Mouse (Mus musculus) liver, embryonic 15.5 days (tissue): ENCODE results near the gene Arl11. TPM values are rescaled to one million over a fixed set of nuclear protein-coding genes. Genes with fewer than 3 reads are reported as not detected.
A peak's percentile ranks its signal among the peaks of the same experiment; 100 is the strongest.

Experiments used
- ATAC-seq: fragments of 200-750 bp; cut with Nextera tagmentation; 2 replicates; pipeline ENCODE4 v1.8.0; 2017; ENCODE audit warnings: moderate number of reproducible peaks, mild to moderate bottlenecking, moderate library complexity; ENCODE audit not compliant: insufficient read depth
- H3K27ac ChIP-seq: fragments of 300-500 bp; sonication (generic); replicated peaks from 2 replicates; pipeline ENCODE4 v1.5.1; 2015; ENCODE audit warnings: mild to moderate bottlenecking, inconsistent platforms
- H3K27me3 ChIP-seq: fragments of 300-500 bp; sonication (generic); 2 replicates; pipeline ENCODE4 v1.6.1; 2015; ENCODE audit warnings: mild to moderate bottlenecking, inconsistent platforms
- H3K36me3 ChIP-seq: fragments of 300-500 bp; sonication (generic); replicated peaks from 2 replicates; pipeline ENCODE4 v1.6.1; 2015; ENCODE audit warnings: moderate library complexity, mild to moderate bottlenecking, inconsistent platforms
- H3K4me1 ChIP-seq: fragments of 300-500 bp; sonication (generic); replicated peaks from 2 replicates; pipeline ENCODE4 v1.6.1; 2015; ENCODE audit warnings: inconsistent platforms
- H3K4me2 ChIP-seq: fragments of 300-500 bp; sonication (generic); 2 replicates; pipeline ENCODE4 v1.6.1; 2015; ENCODE audit warnings: moderate library complexity, mild to moderate bottlenecking, inconsistent platforms
- H3K4me3 ChIP-seq: fragments of 300-500 bp; sonication (generic); replicated peaks from 2 replicates; pipeline ENCODE4 v1.5.1; 2015; ENCODE audit warnings: mild to moderate bottlenecking, inconsistent platforms
- H3K9ac ChIP-seq: fragments of 300-500 bp; sonication (generic); 2 replicates; pipeline ENCODE4 v1.6.1; 2015; ENCODE audit warnings: moderate library complexity, mild to moderate bottlenecking, inconsistent platforms
- H3K9me3 ChIP-seq: fragments of 300-500 bp; sonication (generic); replicated peaks from 2 replicates; pipeline ENCODE4 v1.6.1; 2016; ENCODE audit warnings: inconsistent platforms
- WGBS: fragments of 180-500 bp; shearing (Covaris S2); methylation state at CpG from one replicate; pipeline ENCODE4 v1.1.7; 2015; ENCODE audit warnings: mixed read lengths; ENCODE audit not compliant: insufficient replicate concordance; 5-methylcytosine and 5-hydroxymethylcytosine counted together
- polyA plus RNA-seq: library from polyadenylated mRNA; unstranded; fragments of >200 nt; fragmentation: Nextera tagmentation; extraction: Ambion mirVana; gene quantifications from 2 replicates; pipeline ENCODE4 v1.2.1, GENCODE M21; 2015

The Arl11 gene
- 2.5 and 2.6 TPM in 2 replicates for polyA plus RNA-seq

DNA sequence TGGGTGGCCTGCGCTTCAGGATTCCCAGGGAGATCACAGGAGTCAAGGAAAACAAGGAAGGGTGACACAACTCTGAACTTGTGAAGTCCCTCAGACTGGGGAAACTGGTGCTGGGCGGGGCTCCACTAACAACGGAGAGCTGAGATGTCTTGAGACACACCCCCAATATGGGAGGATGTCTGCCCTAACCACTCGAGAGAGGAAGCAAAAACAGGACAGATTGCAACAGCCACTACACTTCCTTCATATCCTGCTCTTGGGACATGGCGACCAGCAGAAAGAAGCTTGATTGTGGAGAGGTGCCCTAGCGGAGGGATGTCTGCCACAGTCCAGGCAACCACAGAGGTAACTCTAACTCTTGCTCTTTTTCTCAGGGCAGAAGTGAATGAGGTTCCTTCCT is at the start of gene Arl11:
Gene Arl11 (plus strand): TSS at position 161 of the 400 bp plus-strand sequence.
- peak within 1 kb of the TSS; percentile 44 for H3K4me2 ChIP-seq
- no peak for ATAC-seq

DNA sequence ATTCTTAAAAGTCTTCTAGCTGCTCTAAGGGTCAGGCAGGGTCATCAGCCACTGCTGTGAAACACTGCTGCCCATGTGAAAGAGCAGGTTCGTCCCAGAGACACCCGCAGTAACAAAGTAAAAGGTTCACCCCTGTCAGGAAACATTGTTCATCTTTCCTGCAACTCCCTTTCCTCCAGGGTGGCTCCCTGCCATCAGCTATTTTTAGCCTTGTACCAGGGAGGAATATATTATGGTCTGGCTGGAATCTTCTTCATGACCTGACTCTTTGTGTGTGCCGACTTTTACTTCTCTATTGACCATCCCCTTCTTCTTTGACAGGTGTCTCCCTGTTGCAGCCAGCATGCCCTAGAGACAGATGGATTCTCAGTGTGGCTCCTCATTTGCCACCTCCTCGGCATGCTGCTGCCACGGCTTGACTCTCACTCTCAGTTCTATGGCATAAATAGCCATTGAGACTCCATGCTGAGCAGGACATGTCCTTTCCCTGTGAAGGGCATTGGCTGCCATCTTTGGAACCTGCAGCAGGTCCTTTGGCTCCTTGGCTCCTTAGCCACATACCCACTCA is 41.6 kb upstream of the Arl11 start:
- WGBS = 62% methylated on average over 5 of the region's 5 CpGs
- Histone ChIP-seq H3K27ac (no peak overlapping the region), H3K4me2 (no peak overlapping the region), H3K4me1 (no peaks in the 10 kb centered on the region), H3K4me3 (no peak overlapping the region), H3K36me3 (no peaks in the 10 kb centered on the region), H3K9ac (no peak overlapping the region), H3K9me3 (no peaks in the 10 kb centered on the region), H3K27me3 (peaks cover 29% of the 10 kb centered on the region)
- ATAC-seq = no peak

More for the DNA sequence above, at the start of gene Arl11:
- Histone ChIP-seq H3K27me3 (no peaks in the 10 kb centered on the region), H3K4me1 (no peaks in the 10 kb centered on the region), H3K4me3 (peak within 1 kb of the TSS; percentile 9; the same call in 1 of the 2 replicates), H3K36me3 (no peaks in the 10 kb centered on the region), H3K27ac (peak within 1 kb of the TSS; percentile 6), H3K9me3 (no peaks in the 10 kb centered on the region), H3K9ac (no peak within 1 kb of the TSS)
- 20% methylated on average over 6 of the region's 6 CpGs for WGBS

DNA sequence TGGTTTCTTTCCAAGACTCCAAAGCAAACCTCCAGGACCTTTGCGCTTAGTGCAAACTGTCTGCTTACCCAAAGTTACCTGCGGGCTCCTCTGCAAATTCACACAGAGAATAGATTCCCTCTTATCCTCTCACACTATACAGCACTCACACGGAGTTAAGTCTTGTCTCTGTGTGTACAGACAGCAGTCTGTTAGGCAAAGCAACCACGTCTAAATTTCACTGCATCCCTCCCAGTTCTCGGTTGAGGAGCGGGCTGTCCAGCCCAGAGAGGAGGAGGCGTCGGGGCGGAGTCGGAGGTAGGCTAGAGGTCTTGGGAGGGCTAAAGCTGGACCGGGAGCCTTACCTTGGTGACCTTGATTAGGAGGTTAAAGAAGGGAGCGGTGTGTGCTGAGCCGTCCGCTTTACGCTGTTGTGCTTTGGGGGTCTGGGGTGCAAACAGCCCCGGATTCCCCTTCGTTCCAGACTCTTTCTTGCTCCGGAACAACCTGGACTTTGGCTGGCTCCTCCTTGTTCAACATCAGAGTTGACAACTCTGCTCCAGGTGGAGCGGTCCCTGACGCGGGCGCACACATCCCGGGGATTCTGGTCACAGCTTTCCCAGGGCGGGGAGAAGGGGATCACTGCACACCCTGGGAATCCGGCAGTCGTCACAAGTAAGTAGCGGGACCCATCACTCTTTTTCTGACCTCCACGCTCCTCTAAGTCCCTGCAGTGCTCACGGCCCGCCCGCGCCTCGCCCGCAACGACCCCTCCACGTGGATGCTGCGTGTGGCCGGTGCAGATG is 34.9 kb upstream of the Arl11 start:
- Histone ChIP-seq H3K36me3 (no peaks in the 10 kb centered on the region), H3K9me3 (no peaks in the 10 kb centered on the region), H3K27me3 (peaks cover 66% of the 10 kb centered on the region), H3K4me2 (peak overlapping the region; percentile 33), H3K9ac (no peak overlapping the region), H3K4me1 (no peaks in the 10 kb centered on the region; the same call in none of the 2 replicates), H3K4me3 (no peak overlapping the region), H3K27ac (no peak overlapping the region)
- whole genome bisulfite sequencing = 8% methylated on average over 38 of the region's 38 CpGs
- no peak for ATAC-seq

DNA sequence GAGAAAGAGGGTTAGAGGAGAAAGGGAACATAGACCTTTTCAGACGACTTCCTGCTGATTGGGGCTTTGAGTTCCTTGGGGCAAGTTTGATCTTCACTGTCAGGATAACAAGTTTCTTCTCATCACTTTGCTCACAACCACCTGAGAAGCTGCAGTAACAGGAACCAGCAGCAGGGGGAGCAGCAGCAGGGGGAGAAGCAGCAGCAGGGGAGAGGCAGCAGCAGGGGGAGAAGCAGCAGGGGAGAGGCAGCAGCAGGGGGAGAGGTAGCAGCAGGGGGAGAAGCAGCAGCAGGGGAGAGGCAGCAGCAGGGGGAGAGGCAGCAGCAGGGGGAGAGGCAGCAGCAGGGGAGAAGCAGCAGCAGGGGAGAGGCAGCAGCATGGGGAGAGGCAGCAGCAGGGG is 32.3 kb upstream of the Arl11 start:
- WGBS = 16% methylated on average over 1 of the region's 1 CpGs

GRCm38 (mm10) chr14:61278676-61279300 is 30.8 kb upstream of the Arl11 start:
- no peaks in the 10 kb centered on the region for H3K36me3 ChIP-seq
- no peak overlapping the region for H3K4me3 ChIP-seq
- no peak overlapping the region for H3K27ac ChIP-seq
- peaks cover 31% of the 10 kb centered on the region for H3K27me3 ChIP-seq
- ATAC-seq = no peak
- H3K4me2 ChIP-seq = no peak overlapping the region
- no peaks in the 10 kb centered on the region for H3K9me3 ChIP-seq
- H3K9ac ChIP-seq = no peak overlapping the region
- 47% methylated on average over 7 of the region's 7 CpGs for WGBS
- no peaks in the 10 kb centered on the region; the same call in none of the 2 replicates for H3K4me1 ChIP-seq

More for the DNA sequence above, 32.3 kb upstream of the Arl11 start:
- ATAC-seq = no peak
- Histone ChIP-seq H3K9me3 (no peaks in the 10 kb centered on the region), H3K9ac (no peak overlapping the region), H3K27me3 (peaks cover 44% of the 10 kb centered on the region), H3K36me3 (no peaks in the 10 kb centered on the region), H3K27ac (no peak overlapping the region), H3K4me2 (no peak overlapping the region), H3K4me3 (no peak overlapping the region), H3K4me1 (no peaks in the 10 kb centered on the region; the same call in none of the 2 replicates)

- no peak overlapping the region for H3K27ac ChIP-seq
- no peaks in the 10 kb centered on the region for H3K27me3 ChIP-seq
- H3K4me1 ChIP-seq = no peaks in the 10 kb centered on the region
- peak overlapping the region; percentile 12 for H3K4me3 ChIP-seq
- H3K36me3 ChIP-seq = no peaks in the 10 kb centered on the region
- H3K4me2 ChIP-seq = peak overlapping the region; percentile 52
- H3K9me3 ChIP-seq = no peaks in the 10 kb centered on the region
- 13% methylated on average over 19 of the region's 19 CpGs for WGBS
- H3K9ac ChIP-seq = no peak overlapping the region
- no peak for ATAC-seq
Measured at GRCm38 (mm10) chr14:61288606-61289286, 20.8 kb upstream of the Arl11 start.

- Histone ChIP-seq H3K4me3 (no peak overlapping the region), H3K9me3 (no peaks in the 10 kb centered on the region), H3K4me2 (no peak overlapping the region), H3K27me3 (no peaks in the 10 kb centered on the region), H3K27ac (no peak overlapping the region), H3K9ac (no peak overlapping the region), H3K36me3 (no peaks in the 10 kb centered on the region), H3K4me1 (peaks cover 3% of the 10 kb centered on the region; the same call in 1 of the 2 replicates)
- WGBS = 48% methylated on average over 3 of the region's 3 CpGs
- no peak for ATAC-seq
Measured at GRCm38 (mm10) chr14:61290664-61291063, 18.9 kb upstream of the Arl11 start.

- Histone ChIP-seq H3K27ac (no peak overlapping the region), H3K36me3 (no peaks in the 10 kb centered on the region), H3K9me3 (no peaks in the 10 kb centered on the region), H3K4me1 (peaks cover 3% of the 10 kb centered on the region; the same call in 1 of the 2 replicates), H3K4me2 (peak overlapping the region; percentile 27; the same call in 1 of the 2 replicates), H3K9ac (no peak overlapping the region), H3K4me3 (peak overlapping the region; percentile 10), H3K27me3 (no peaks in the 10 kb centered on the region)
- no peak for ATAC-seq
- WGBS = 43% methylated on average over 16 of the region's 16 CpGs
Measured at GRCm38 (mm10) chr14:61293884-61294737, 15.4 kb upstream of the Arl11 start.

- peak overlapping the region; percentile 27; the same call in 1 of the 2 replicates for H3K4me2 ChIP-seq
- H3K27ac ChIP-seq = no peak overlapping the region
- peak overlapping the region; percentile 10; the same call in 1 of the 2 replicates for H3K4me3 ChIP-seq
- H3K9me3 ChIP-seq = no peaks in the 10 kb centered on the region
- ATAC-seq = no peak
- H3K27me3 ChIP-seq = no peaks in the 10 kb centered on the region
- peaks cover 3% of the 10 kb centered on the region; the same call in 1 of the 2 replicates for H3K4me1 ChIP-seq
- WGBS = 10% methylated on average over 6 of the region's 6 CpGs
- no peak overlapping the region for H3K9ac ChIP-seq
- no peaks in the 10 kb centered on the region for H3K36me3 ChIP-seq
Measured at GRCm38 (mm10) chr14:61294738-61295079, 14.8 kb upstream of the Arl11 start.

DNA sequence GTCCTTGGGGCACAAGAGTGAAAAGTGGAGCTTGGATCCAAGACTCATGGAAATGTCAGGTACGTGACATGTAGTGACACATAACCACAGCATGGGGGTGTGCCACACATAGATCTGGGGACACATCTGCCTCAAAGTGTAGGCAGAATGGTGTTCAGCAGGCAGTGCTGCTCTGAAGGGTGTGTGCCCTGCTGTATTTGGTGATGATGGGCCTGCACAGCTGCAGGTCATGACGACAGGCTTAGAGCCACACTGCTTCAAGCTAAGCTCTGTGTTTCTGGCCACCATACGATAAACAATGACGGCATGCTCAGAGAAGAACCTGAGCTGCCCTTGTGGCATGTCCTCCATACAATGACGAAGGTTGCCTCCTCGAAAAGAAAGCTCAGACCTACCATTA is 9.7 kb upstream of the Arl11 start:
- Histone ChIP-seq H3K4me3 (no peak overlapping the region), H3K27me3 (no peaks in the 10 kb centered on the region), H3K36me3 (no peaks in the 10 kb centered on the region), H3K27ac (no peak overlapping the region), H3K9ac (no peak overlapping the region), H3K9me3 (no peaks in the 10 kb centered on the region), H3K4me1 (no peaks in the 10 kb centered on the region), H3K4me2 (no peak overlapping the region)
- no peak for ATAC-seq
- 62% methylated on average over 6 of the region's 6 CpGs for WGBS
